Mouse (Mus musculus) naive thymus-derived CD4-positive, alpha-beta T cell, adult 5 months (primary cell): Measurements from ENCODE around the gene Kif27. TPM values are rescaled to one million over a fixed set of nuclear protein-coding genes. Genes with fewer than 3 reads are reported as not detected.

Source experiments
- polyA plus RNA-seq: library from polyadenylated mRNA; unstranded; fragments of 100-300 nt; shearing (Covaris generic); gene quantifications from one replicate; pipeline ENCODE4 v1.2.1, GENCODE M21; 2017

The Kif27 gene
- polyA plus RNA-seq = not detected

DNA sequence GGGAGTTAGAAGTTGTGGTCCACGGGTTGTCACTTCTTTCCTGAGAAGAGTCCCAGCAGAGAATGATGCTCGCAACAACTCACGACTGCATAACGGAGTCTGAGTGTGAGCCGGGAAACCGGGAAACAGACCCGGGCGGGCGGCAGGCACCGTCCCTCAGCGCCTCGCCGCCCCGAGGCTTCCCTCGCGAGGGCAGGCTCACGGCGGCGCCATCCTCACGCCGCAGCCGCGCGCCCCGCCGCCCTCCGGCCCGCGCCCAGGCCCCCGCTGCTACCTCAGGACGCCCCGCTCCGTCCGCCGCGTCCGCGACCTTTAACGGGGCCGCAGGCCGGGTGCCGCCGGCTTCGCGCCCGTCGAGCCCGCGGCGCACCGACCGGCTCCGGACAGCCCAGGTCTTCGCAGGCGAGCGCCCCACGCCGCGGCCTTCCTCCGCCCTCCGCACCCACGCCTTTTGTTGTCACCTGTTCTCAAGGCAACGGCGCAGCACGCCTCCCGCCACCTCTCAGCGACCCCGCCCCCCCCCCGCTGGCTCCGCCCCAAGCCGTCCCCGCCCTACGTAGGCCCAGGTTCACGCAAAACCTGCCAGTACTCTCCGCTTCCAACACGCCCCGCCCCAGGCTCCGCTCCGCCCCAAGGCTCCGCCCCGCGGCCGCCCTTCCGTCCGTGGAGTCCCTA is at the start of gene Kif27:
Kif27 (minus strand) TSS at position 494 of the 675 bp plus-strand sequence.

DNA sequence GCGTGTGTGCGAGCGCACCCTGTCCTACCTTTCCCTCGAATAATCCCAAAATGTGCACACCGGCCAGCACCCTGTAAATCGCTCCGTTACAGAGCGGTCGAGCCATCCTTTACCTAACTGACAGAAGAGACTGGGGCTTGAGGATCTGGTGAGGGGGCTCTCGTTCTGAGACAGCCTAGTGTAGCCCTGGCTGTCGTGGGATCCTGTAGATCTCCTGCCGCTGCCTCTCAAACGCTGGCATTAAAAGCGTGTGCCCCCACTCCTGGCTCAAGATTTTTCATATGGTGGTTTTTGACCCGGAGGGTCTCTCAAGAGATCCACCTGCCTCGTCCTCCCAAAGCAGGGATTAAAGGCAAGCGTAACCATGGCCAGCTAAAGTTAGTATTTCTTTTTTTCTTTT is 44.3 kb upstream of the Kif27 start, which contains the start of gene Hnrnpk:
Hnrnpk (minus strand) TSS at position 101 of the 400 bp plus-strand sequence.

DNA sequence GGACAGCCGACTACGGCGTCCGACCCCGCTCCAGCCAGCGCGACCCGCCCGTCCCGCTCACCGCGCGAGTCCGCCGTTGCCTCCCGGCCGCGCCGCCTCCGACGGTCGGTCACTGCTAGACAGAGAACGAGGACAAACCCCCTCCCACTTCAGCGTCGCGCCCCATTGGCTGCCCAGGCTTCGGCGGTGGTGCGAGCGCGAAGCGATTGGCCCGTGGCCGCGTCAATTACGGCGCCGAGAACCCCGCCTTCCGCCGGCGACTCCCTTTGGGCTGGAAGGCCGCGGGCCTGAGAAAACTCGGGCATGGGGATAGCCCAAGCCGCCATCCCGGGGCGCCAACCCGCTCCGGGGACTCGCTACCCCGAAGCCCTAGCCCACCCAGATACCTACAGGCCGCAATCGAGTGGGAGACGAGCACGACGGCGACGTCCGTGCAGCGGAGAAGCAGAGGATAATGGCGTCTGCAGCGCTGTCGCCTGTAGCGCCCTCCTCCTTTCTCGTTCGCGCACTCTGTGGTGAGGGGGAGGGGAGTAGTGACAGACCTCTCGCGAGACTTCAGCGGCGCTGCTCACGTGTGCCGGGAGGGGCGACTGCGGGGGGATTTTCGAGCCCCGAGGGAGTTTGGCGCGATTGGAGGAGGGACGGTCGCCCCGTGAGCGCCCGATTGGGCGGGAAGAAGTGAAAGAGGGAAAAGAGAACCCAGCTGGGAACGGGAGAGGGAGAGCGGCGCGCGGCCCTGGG is 43.3 kb upstream of the Kif27 start, which contains the start of gene Rmi1:
Rmi1 (plus strand) TSS at position 246 of the 741 bp plus-strand sequence.

DNA sequence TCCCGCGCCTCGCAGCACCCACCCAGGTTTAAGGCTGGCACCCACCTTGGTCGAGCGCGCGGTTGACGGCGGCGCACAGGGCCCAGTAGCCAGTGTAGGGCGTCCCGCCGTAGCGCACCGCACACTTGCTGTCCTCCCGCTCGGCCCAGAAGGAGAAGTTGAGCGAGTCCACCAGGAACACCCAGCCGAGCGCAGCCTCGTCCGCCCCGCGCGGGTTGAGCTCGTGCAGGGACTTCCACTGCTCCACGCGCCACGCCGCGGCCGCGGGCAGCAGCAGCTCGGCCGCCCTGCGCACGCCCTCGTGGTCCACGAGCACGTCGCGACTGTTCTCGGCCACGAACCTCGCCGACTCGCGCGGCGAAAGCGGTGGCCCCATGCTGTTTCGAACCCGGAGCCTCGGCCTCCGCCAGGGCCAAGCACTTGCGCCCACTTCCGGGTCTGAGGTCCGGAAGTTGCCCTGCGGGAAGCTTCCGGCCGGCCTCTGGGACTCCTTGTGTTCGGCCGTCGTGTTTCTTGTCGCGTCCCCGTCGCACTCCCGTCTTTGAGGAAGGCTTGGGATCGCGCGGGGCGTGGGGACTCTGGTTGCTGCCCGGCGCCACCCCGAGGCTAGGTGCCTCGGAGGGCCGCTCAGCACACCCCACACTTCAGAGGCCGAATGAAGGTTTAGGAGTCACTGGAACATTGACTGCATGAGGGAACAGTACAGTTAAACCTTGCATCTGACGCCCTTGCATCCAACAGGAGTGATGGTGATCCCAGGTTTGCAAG is 26.0 kb upstream of the Kif27 start, which contains the start of gene 2210016F16Rik:
2210016F16Rik (minus strand) TSS at position 447 of the 768 bp plus-strand sequence.

DNA sequence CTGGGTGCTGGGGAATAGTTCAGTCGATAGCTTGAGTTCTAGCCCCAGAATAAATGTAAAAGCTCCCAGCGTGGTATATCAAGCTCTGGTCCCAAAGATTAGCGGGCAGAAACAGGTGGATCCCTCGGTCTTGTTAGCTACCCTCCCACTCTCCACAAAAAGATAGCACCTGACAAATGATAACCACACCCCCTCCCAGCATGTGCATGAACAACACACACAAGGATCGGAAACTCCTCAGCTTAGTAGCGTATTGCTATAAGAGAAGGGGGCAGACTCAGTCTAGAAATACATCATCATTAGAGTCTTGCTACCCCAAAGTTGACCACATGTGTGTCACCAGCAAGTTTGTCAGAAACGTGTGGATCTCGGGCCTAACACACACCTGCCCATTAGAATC is 83.3 kb downstream of the Kif27 start, which contains the start of gene Gkap1:
Gkap1 (minus strand) TSS at position 101 of the 400 bp plus-strand sequence.

Other genes starting within 250 kb of the Kif27 start
- gene Klhl3, start 245.5 kb downstream of the Kif27 start, polyA plus RNA-seq = 2.8 TPM
- gene Hnrnpa0, start 230.6 kb downstream of the Kif27 start, polyA plus RNA-seq = 74.7 TPM
- 138 TPM for gene Idnk, start 201.5 kb downstream of the Kif27 start, polyA plus RNA-seq
- 187 TPM for gene Ubqln1, start 143.5 kb downstream of the Kif27 start, polyA plus RNA-seq
- 1.1 TPM for gene Gkap1, start 83.4 kb downstream of the Kif27 start, polyA plus RNA-seq
- 15.4 TPM for gene 2210016F16Rik, start 26.1 kb upstream of the Kif27 start, polyA plus RNA-seq
- gene Rmi1, start 43.1 kb upstream of the Kif27 start, polyA plus RNA-seq = 40.5 TPM
- 1,952 TPM for gene Hnrnpk, start 44.2 kb upstream of the Kif27 start, polyA plus RNA-seq